Mouse (Mus musculus): ENCODE data around the gene AC131692.1. TPM values are rescaled to one million over a fixed set of nuclear protein-coding genes. Genes with fewer than 3 reads are reported as not detected.

Gene AC131692.1
- total RNA-seq, 2 experiments from 2014 or later = not detected

DNA sequence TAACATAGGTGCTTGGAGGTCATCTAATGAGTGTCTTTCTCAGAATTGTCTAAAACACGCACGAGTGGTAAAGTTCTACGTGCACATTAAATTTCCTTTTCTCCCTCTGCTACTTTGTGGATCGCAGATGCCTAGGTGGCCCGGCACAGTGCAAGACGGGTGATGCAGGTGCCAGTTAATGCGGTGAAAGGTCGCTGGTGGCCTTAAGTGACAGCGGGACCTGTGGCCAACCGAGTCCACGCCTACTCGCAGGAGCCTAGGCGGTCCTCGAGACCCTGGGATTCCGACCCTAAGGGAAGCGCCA, 46.1 kb downstream of the AC131692.1 start:
- no peak for DNase-seq (ENCODE audit: low spot score in 2 of 2)
- intact Hi-C loops (cut with DNase I) = loop anchor here (5.0 kb wide), 1 partner anchor 192 kb away; the partner anchor contains the start of gene Men1

DNA sequence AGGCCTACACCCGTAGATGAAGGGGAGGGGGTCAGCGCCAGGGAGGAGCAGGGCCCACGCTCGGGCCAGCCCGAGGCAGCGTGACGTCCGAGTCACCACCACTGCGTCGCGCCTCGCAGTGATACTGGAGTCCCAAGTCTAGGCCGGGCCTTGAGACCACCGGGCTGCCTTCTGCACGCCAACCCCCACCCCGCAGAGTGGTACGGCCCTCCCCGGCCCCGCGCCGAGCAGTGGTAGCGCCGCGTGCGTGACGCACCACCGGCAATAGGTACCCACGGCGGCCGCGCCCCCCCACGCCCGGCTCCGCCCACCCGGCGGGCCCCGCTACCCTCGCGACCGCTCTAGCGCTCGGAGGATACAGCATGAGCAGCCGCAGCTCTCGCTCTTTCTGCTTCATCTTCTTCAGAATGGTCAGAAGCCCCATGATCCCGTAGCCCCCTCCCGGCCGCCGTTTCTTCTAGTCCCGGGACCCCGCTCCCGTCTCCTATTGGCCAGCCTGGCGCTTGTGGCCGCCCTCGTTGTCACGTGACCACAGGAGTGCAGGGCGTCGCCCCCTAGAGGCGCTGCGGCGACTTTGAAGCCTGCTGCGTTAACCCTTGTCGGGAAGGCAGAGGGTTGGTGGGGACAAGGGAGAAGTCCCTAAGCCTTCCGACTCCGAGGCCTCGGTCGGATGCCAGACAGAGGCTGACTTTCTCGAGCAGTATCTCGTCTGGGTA, 46.6 kb downstream of the AC131692.1 start, which contains the start of gene Batf2:
TSS of gene Batf2 (plus strand) at position 306 of the 716 bp plus-strand sequence.
- intact Hi-C loops (cut with DNase I) = loop anchor here (1.0 to 5.0 kb wide), 3 partner anchors 95 to 191 kb away; partner anchors contain the start of genes Atg2a and Men1

DNA sequence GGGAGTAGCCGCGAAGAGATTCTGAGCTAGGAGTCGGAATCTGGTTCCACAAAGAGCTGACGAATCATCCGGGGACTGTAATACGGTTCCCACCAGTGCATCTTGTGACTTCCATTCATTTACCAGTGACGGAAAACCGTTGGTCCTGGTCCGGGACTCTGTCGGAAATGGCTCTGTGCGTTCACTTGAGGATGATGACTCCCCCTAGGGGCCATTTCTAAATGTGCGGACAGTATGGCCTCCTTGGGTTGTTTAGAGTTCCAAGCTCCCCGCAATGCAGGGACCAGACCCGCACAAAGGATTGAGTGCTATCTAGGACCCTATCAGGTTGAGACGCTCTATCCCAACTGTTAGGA, 47.2 kb downstream of the AC131692.1 start, which contains the start of gene Arl2:
TSS of gene Arl2 (minus strand) at position 155 of the 356 bp plus-strand sequence.
- peak; percentile 73 to 74 for DNase-seq (ENCODE audit: low spot score in 2 of 2)
- intact Hi-C loops (cut with DNase I) = loop anchor here (1.0 to 5.0 kb wide), 3 partner anchors 95 to 191 kb away; partner anchors contain the start of genes Atg2a and Men1

More for the DNA sequence above, 46.6 kb downstream of the AC131692.1 start, which contains the start of gene Batf2:
- peak; percentile 93 for DNase-seq (ENCODE audit: low spot score in 2 of 2)

DNA sequence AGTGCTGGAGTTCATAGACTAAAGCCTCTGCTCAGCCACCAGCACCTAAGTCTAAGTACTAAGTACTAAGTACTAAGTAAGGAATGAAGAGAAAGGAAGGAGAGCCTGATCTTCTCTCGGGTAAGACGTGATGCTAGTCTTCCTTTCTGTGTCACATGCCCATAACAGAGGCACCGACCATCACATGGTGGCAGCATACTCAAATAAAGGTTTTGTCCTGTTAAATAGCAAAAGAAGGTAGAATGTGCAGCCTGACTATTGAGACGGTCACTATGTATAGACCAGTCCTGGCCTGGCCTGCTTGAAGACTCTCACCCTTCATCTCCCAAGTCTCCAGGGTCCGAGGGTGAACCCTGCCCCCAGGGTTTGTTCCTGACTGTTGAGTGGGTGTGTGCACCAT, 50.6 kb downstream of the AC131692.1 start:
- DNase-seq (ENCODE audit: low spot score in 2 of 2) = no peak
- intact Hi-C loops (cut with DNase I) = loop anchor here (5.0 kb wide), 1 partner anchor 187 kb away; the partner anchor contains the start of gene Men1

Small RNA genes within 50 kb of the gene (microRNA-seq; reads per million reads assigned to microRNA genes)
- 2.8 reads per million, percentile 5 among the genes with 10 or more reads in this experiment for gene Mir6988

Other genes with a start within 250 kb of the AC131692.1 start
- gene Frmd8, start 219.1 kb upstream of the AC131692.1 start, total RNA-seq (2021) = 10 to 100 TPM; 11.6 to 13.3 TPM
- 1 to 10 TPM; 3.0 to 4.1 TPM for gene Slc25a45, start 216.6 kb upstream of the AC131692.1 start, total RNA-seq (2021)
- gene Tigd3, start 200.3 kb upstream of the AC131692.1 start, total RNA-seq (2021) = 1 to 10 TPM; 4.3 to 4.5 TPM
- 10 to 100 TPM; 77.5 to 96.5 TPM for gene Dpf2, start 181.4 kb upstream of the AC131692.1 start, total RNA-seq (2021)
- 1 to 10 TPM; 5.5 to 8.3 TPM for gene Cdc42ep2, start 169.6 kb upstream of the AC131692.1 start, total RNA-seq (2021)
- 1 to 10 TPM; 4.6 to 5.5 TPM for gene Pola2, start 130.2 kb upstream of the AC131692.1 start, total RNA-seq (2021)
- gene Slc22a20, start 108.3 kb upstream of the AC131692.1 start, total RNA-seq (2021) = not detected
- 10 to 100 TPM; 19.6 to 20.9 TPM for gene Capn1, start 78.5 kb upstream of the AC131692.1 start, total RNA-seq (2021)
- gene Syvn1, start 47.8 kb upstream of the AC131692.1 start, total RNA-seq (2021) = 10 to 100 TPM; 40.8 to 51.8 TPM
- gene Mrpl49, start 36.6 kb upstream of the AC131692.1 start, total RNA-seq (2021) = 10 to 100 TPM; 40.5 to 45.1 TPM
- gene Fau, start 36.6 kb upstream of the AC131692.1 start, total RNA-seq (2021) = 100 to 1,000 TPM; 637 to 694 TPM
- gene Znhit2, start 33.2 kb upstream of the AC131692.1 start, total RNA-seq (2021) = 10 to 100 TPM; 35.5 to 40.7 TPM
- gene Tm7sf2, start 26.0 kb upstream of the AC131692.1 start, total RNA-seq (2021) = 10 to 100 TPM; 28.2 to 29.1 TPM
- gene Vps51, start 17.2 kb upstream of the AC131692.1 start, total RNA-seq (2021) = 10 to 100 TPM; 83.9 to 87.0 TPM
- gene Tmem262, start 14.4 kb upstream of the AC131692.1 start, total RNA-seq (2021) = not detected
- under 1 TPM; 0.72 to 0.84 TPM for gene Gm28374, start 12.2 kb upstream of the AC131692.1 start, total RNA-seq (2021)
- 10 to 100 TPM; 36.9 to 41.3 TPM for gene Zfpl1, start 9.5 kb upstream of the AC131692.1 start, total RNA-seq (2021)
- not detected for gene Cdca5, start 9.4 kb upstream of the AC131692.1 start, total RNA-seq (2021)
- gene Naaladl1, start 11.4 kb downstream of the AC131692.1 start, total RNA-seq (2021) = under 1 TPM in 1 of 2 experiments, not detected in 1; 0.20 TPM
- 10 to 100 TPM; 18.3 to 27.5 TPM for gene Sac3d1, start 24.2 kb downstream of the AC131692.1 start, total RNA-seq (2021)
- 10 to 100 TPM; 43.7 to 43.8 TPM for gene Snx15, start 33.9 kb downstream of the AC131692.1 start, total RNA-seq (2021)
- gene Batf2, start 46.6 kb downstream of the AC131692.1 start, total RNA-seq (2021) = under 1 TPM; 0.30 to 0.72 TPM
- 10 to 100 TPM; 73.3 to 87.5 TPM for gene Arl2, start 47.1 kb downstream of the AC131692.1 start, total RNA-seq (2021)
- under 1 TPM in 1 of 2 experiments, not detected in 1; 0.32 TPM for gene Majin, start 90.0 kb downstream of the AC131692.1 start, total RNA-seq (2021)
- gene Gpha2, start 132.0 kb downstream of the AC131692.1 start, total RNA-seq (2021) = not detected
- 100 to 1,000 TPM; 160 to 173 TPM for gene Ppp2r5b, start 141.5 kb downstream of the AC131692.1 start, total RNA-seq (2021)
- gene Atg2a, start 147.2 kb downstream of the AC131692.1 start, total RNA-seq (2021) = 10 to 100 TPM; 32.3 to 39.4 TPM
- gene Ehd1, start 182.3 kb downstream of the AC131692.1 start, total RNA-seq (2021) = 10 to 100 TPM; 38.2 to 42.2 TPM
- gene Cdc42bpg, start 212.0 kb downstream of the AC131692.1 start, total RNA-seq (2021) = 1 to 10 TPM; 3.3 to 3.4 TPM
- gene Men1, start 240.6 kb downstream of the AC131692.1 start, total RNA-seq (2021) = 10 to 100 TPM; 67.5 to 73.7 TPM
- 100 to 1,000 TPM in 1 of 2 experiments, 10 to 100 TPM in 1; 93.5 to 107 TPM for gene Map4k2, start 246.7 kb downstream of the AC131692.1 start, total RNA-seq (2021)